Mouse (Mus musculus): ENCODE data around the gene Tada1. TPM values are rescaled to one million over a fixed set of nuclear protein-coding genes. Genes with fewer than 3 reads are reported as not detected.

The Tada1 gene
- total RNA-seq, 2 experiments from 2014 or later, result 6.4 to 17.6 TPM

Other genes starting within 250 kb of the Tada1 start
- gene Gpa33, start 248.9 kb upstream of the Tada1 start, total RNA-seq (2015; ENCODE audit: low replicate concordance), result not detected in 2 replicates
- gene Gpa33, start 248.9 kb upstream of the Tada1 start, total RNA-seq (2017; ENCODE audit: low replicate concordance), result not detected in 2 replicates
- gene Mael, start 140.3 kb upstream of the Tada1 start, total RNA-seq (2015; ENCODE audit: low replicate concordance), result not detected in 2 replicates
- not detected in 2 replicates for gene Mael, start 140.3 kb upstream of the Tada1 start, total RNA-seq (2017; ENCODE audit: low replicate concordance)
- gene Ildr2, start 125.0 kb upstream of the Tada1 start, total RNA-seq (2015; ENCODE audit: low replicate concordance), result not detected in 2 replicates
- not detected in 2 replicates for gene Ildr2, start 125.0 kb upstream of the Tada1 start, total RNA-seq (2017; ENCODE audit: low replicate concordance)
- gene Pogk, start 30.8 kb downstream of the Tada1 start, total RNA-seq (2015; ENCODE audit: low replicate concordance), result 1.3 TPM in 1 of 2 replicates, not detected in the other
- 1.1 and 1.9 TPM in 2 replicates for gene Pogk, start 30.8 kb downstream of the Tada1 start, total RNA-seq (2017; ENCODE audit: low replicate concordance)
- not detected in 2 replicates for gene Gm4846, start 118.5 kb downstream of the Tada1 start, total RNA-seq (2015; ENCODE audit: low replicate concordance)
- gene Gm4846, start 118.5 kb downstream of the Tada1 start, total RNA-seq (2017; ENCODE audit: low replicate concordance), result not detected in 2 replicates